Mouse (Mus musculus) MEL (cell line): ENCODE results near the gene Zfp217. TPM values are rescaled to one million over a fixed set of nuclear protein-coding genes. Genes with fewer than 3 reads are reported as not detected.
A peak's percentile ranks its signal among the peaks of the same experiment; 100 is the strongest.

Experiments used
- DNase-seq: peaks from one replicate; pipeline ENCODE4 v3.0.0; 2011; ENCODE audit warnings: low read depth, low spot score
- H3K27ac ChIP-seq: 2 replicates; pipeline ENCODE4 v1.5.1; 2012; ENCODE audit warnings: low read depth, mild to moderate bottlenecking, control low read depth, low read length, moderate library complexity; ENCODE audit not compliant: control insufficient read depth
- H3K27me3 ChIP-seq, 2 experiments: fragments of 150-350 bp in 1 of 2; sonication (generic) in 1 of 2; 2 replicates each; pipeline ENCODE4 v1.6.1; 2012; ENCODE audit warnings: low read length in 2 of 2, mild to moderate bottlenecking in 2 of 2, improper control_type of control experiment in 1 of 2, moderate library complexity in 1 of 2; ENCODE audit not compliant: insufficient read depth in 2 of 2, control insufficient read depth in 1 of 2
- H3K36me3 ChIP-seq, 2 experiments: 2 replicates each; pipeline ENCODE4 v1.6.1; 2012 to 2014; ENCODE audit warnings: low read length in 2 of 2, improper control_type of control experiment in 1 of 2, inconsistent platforms in 1 of 2, mild to moderate bottlenecking in 1 of 2; ENCODE audit not compliant: insufficient read depth in 2 of 2, control insufficient read depth in 1 of 2
- H3K4me1 ChIP-seq, 2 experiments: fragments of 150-350 bp in 1 of 2; sonication (generic) in 1 of 2; 2 replicates each; pipeline ENCODE4 v1.6.1; 2012; ENCODE audit warnings: low read length in 2 of 2, improper control_type of control experiment in 1 of 2, mild to moderate bottlenecking in 1 of 2; ENCODE audit not compliant: insufficient read depth in 2 of 2, control insufficient read depth in 1 of 2
- H3K4me3 ChIP-seq, 2 experiments: fragments of 150-350 bp in 1 of 2; sonication (generic) in 1 of 2; 2 replicates each; pipeline ENCODE4 v1.5.1; 2012; ENCODE audit warnings: low read depth in 2 of 2, low read length in 2 of 2, mild to moderate bottlenecking in 2 of 2, moderate library complexity in 2 of 2, control low read depth in 1 of 2, improper control_type of control experiment in 1 of 2; ENCODE audit not compliant: control insufficient read depth in 1 of 2, insufficient read depth in 1 of 2
- H3K79me2 ChIP-seq: 2 replicates; pipeline ENCODE4 v1.6.1; 2012; ENCODE audit warnings: mild to moderate bottlenecking, low read length, moderate library complexity; ENCODE audit not compliant: control insufficient read depth, poor library complexity, insufficient read depth
- H3K9ac ChIP-seq: 2 replicates; pipeline ENCODE4 v1.6.1; 2012; ENCODE audit warnings: low read depth, mild to moderate bottlenecking, control low read depth, low read length, moderate library complexity; ENCODE audit not compliant: control insufficient read depth, poor library complexity, severe bottlenecking
- H3K9me3 ChIP-seq: fragments of 150-350 bp; sonication (generic); replicated peaks from 2 replicates; pipeline ENCODE4 v1.6.1; 2012; ENCODE audit warnings: mild to moderate bottlenecking, low read length, improper control_type of control experiment, moderate library complexity; ENCODE audit not compliant: insufficient read depth
- CHD1 ChIP-seq: IDR thresholded peaks from 2 replicates; pipeline ENCODE4 v1.6.1; 2012; ENCODE audit warnings: low read depth, mild to moderate bottlenecking, inconsistent platforms, low read length, improper control_type of control experiment
- CTCF ChIP-seq, 3 experiments: IDR thresholded peaks in 2 of 3; conservative IDR thresholded peaks in 1 of 3; 2 replicates each; pipeline ENCODE4 v1.5.1; 2011 to 2012; ENCODE audit warnings: low read length in 3 of 3, low read depth in 2 of 3, mild to moderate bottlenecking in 2 of 3, improper control_type of control experiment in 1 of 3, inconsistent platforms in 1 of 3, mixed read lengths in 1 of 3, moderate library complexity in 1 of 3; ENCODE audit not compliant: control insufficient read depth in 1 of 3, insufficient read depth in 1 of 3, poor library complexity in 1 of 3, severe bottlenecking in 1 of 3
- E2F4 ChIP-seq: IDR thresholded peaks from 2 replicates; pipeline ENCODE4 v1.6.1; 2011; ENCODE audit warnings: low read depth, low read length, improper control_type of control experiment, borderline replicate concordance
- ELF1 ChIP-seq: IDR thresholded peaks from 2 replicates; pipeline ENCODE4 v1.6.1; 2014; ENCODE audit warnings: low read depth, mild to moderate bottlenecking, inconsistent platforms, low read length, improper control_type of control experiment, moderate library complexity
- JUND ChIP-seq: IDR thresholded peaks from 2 replicates; pipeline ENCODE4 v1.6.1; 2011; ENCODE audit warnings: low read depth, mild to moderate bottlenecking, improper control_type of control experiment, low read length
- KAT2A ChIP-seq: conservative IDR thresholded peaks from 2 replicates; pipeline ENCODE4 v1.6.1; 2012; ENCODE audit warnings: low read depth, low read length, improper control_type of control experiment, inconsistent platforms
- MEF2A ChIP-seq: IDR thresholded peaks from 2 replicates; pipeline ENCODE4 v1.6.1; 2014; ENCODE audit warnings: low read depth, mild to moderate bottlenecking, inconsistent platforms, low read length, improper control_type of control experiment; ENCODE audit not compliant: poor library complexity, insufficient replicate concordance, severe bottlenecking; ENCODE audit errors: extremely low read depth
- MYC ChIP-seq: IDR thresholded peaks from 2 replicates; pipeline ENCODE4 v1.6.1; 2011; ENCODE audit warnings: low read depth, mild to moderate bottlenecking, low read length, improper control_type of control experiment, moderate library complexity
- NELFE ChIP-seq: IDR thresholded peaks from 2 replicates; pipeline ENCODE4 v1.6.1; 2011; ENCODE audit warnings: low read depth, low read length, improper control_type of control experiment
- POLR2A ChIP-seq, 2 experiments: IDR thresholded peaks; 2 replicates each; pipeline ENCODE4 v1.6.1; 2011 to 2012; ENCODE audit warnings: low read length in 2 of 2, mild to moderate bottlenecking in 2 of 2, control low read depth in 1 of 2, improper control_type of control experiment in 1 of 2, low read depth in 1 of 2, moderate library complexity in 1 of 2; ENCODE audit not compliant: control insufficient read depth in 1 of 2, insufficient read depth in 1 of 2, poor library complexity in 1 of 2
- RCOR1 ChIP-seq: IDR thresholded peaks from 2 replicates; pipeline ENCODE4 v1.6.1; 2012; ENCODE audit warnings: low read depth, mild to moderate bottlenecking, inconsistent platforms, low read length, improper control_type of control experiment
- SIN3A ChIP-seq: IDR thresholded peaks from 2 replicates; pipeline ENCODE4 v1.6.1; 2012; ENCODE audit warnings: low read length, improper control_type of control experiment, inconsistent platforms
- TAL1 ChIP-seq: IDR thresholded peaks from 2 replicates; pipeline ENCODE4 v1.6.1; 2012; ENCODE audit warnings: mild to moderate bottlenecking, inconsistent platforms, low read length, moderate library complexity, mixed read lengths
- TBP ChIP-seq: IDR thresholded peaks from 2 replicates; pipeline ENCODE4 v1.8.0; 2011; ENCODE audit warnings: low read depth, low read length, improper control_type of control experiment
- TCF12 ChIP-seq: IDR thresholded peaks from 2 replicates; pipeline ENCODE4 v1.6.1; 2014; ENCODE audit warnings: low read depth, mild to moderate bottlenecking, inconsistent platforms, low read length, improper control_type of control experiment, moderate library complexity
- UBTF ChIP-seq: IDR thresholded peaks from 2 replicates; pipeline ENCODE4 v1.6.1; 2012; ENCODE audit warnings: low read depth, mild to moderate bottlenecking, inconsistent platforms, low read length, improper control_type of control experiment, moderate library complexity, borderline replicate concordance; ENCODE audit not compliant: insufficient read depth
- USF2 ChIP-seq, 2 experiments: IDR thresholded peaks; 2 replicates each; pipeline ENCODE4 v1.6.1; 2011 to 2012; ENCODE audit warnings: improper control_type of control experiment in 2 of 2, low read length in 2 of 2, borderline replicate concordance in 1 of 2, inconsistent platforms in 1 of 2, low read depth in 1 of 2, mild to moderate bottlenecking in 1 of 2; ENCODE audit not compliant: insufficient read depth in 1 of 2
- ZC3H11A ChIP-seq: IDR thresholded peaks from 2 replicates; pipeline ENCODE4 v1.6.1; 2012; ENCODE audit warnings: low read depth, mild to moderate bottlenecking, inconsistent platforms, low read length, improper control_type of control experiment
- ZNF384 ChIP-seq: IDR thresholded peaks from 2 replicates; pipeline ENCODE4 v1.6.1; 2012; ENCODE audit warnings: low read depth, mild to moderate bottlenecking, inconsistent platforms, low read length, improper control_type of control experiment
- polyA plus RNA-seq, 2 experiments: library from polyadenylated mRNA; stranded (reverse) in 1 of 2; unstranded in 1 of 2; fragments of >175 nt in 1 of 2; fragments of >200 nt in 1 of 2; gene quantifications; 2 replicates each; pipeline versions ENCODE4 v1.2.1 to v1.2.4; 2012; ENCODE audit warnings: low replicate concordance in 2 of 2, low read depth in 1 of 2; ENCODE audit not compliant: insufficient read length in 2 of 2, insufficient read depth in 1 of 2, missing spikeins in 1 of 2
- total RNA-seq: library from RNA; depleted of rRNA; stranded (reverse); fragments of 300-350 nt; gene quantifications from 2 replicates; pipeline ENCODE4 v1.2.3, GENCODE M21; 2012

Gene Zfp217
- total and polyA plus RNA-seq, 3 experiments = 21.7 to 34.9 (median 25.5) TPM

DNA sequence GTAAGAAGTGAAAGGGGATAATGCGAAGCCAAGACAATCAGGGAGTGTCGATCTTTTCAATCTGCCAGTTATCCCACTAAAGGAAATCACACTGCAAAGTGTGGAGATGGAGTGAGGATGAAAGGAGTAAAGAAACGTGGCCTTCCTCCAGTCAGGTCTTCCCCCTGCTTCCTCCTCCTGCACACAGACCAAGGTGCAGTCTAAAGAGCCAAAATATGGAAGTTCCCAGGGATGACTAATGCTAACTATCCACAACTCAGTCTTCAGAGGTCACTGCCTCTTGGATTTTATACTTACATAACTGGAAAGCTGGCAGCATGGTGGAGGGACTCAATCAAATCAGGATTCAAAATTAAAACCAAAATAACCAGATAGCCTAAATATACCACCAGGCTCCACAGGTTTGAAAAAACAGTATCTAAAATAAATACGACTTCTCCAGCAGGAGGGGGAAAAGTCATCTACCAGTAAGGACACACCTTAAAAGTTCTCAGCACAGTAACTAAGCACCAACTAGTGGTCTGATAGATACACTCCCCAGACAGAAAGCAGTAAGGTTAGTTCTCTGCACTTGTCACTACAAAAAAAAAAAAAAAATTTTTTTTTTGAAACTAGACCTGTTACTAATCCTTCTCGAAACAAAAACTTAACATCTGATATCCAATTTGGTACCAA is 18.5 kb downstream of the Zfp217 start:
- Histone ChIP-seq H3K27me3 (no peaks in the 10 kb centered on the region), H3K9ac (peak overlapping the region; percentile 76), H3K79me2 (peaks cover 52% of the 10 kb centered on the region), H3K9me3 (no peaks in the 10 kb centered on the region), H3K27ac (peak overlapping the region; percentile 96), H3K36me3 (peaks cover 2 to 50% of the 10 kb centered on the region in 2 experiments; a peak in 2 of 4 replicates), H3K4me3 (peak overlapping the region; percentile 74 to 84), H3K4me1 (peaks cover 26 to 33% of the 10 kb centered on the region in 2 experiments)
- no peak for TF ChIP-seq TCF12
- TF ChIP-seq UBTF = no peak
- TF ChIP-seq CHD1 = no peak
- TF ChIP-seq POLR2A (IDR thresholded peaks at IDR 0.05; ENCODE audit: control insufficient read depth in 1 of 2, insufficient read depth in 1 of 2, low read depth in 1 of 2, low read length in 2 of 2, poor library complexity in 1 of 2) = no peak
- 0 out of 2 replicates have a peak, but pooled peaks have one; percentile 20 for TF ChIP-seq MEF2A
- peak; percentile 55; the same call in 1 of the 2 replicates for TF ChIP-seq SIN3A
- no peak for TF ChIP-seq KAT2A
- peak; percentile 30; the same call in 1 of the 2 replicates for TF ChIP-seq RCOR1
- no peak for TF ChIP-seq JUND
- peak in 1 of 3 experiments; percentile 13; a peak in 1 of 6 replicates for TF ChIP-seq CTCF (IDR thresholded peaks at IDR 0.05 in 2 of 3, conservative IDR thresholded peaks at IDR 0.05 in 1 of 3; ENCODE audit: control insufficient read depth in 1 of 3, insufficient read depth in 1 of 3, low read depth in 2 of 3, low read length in 3 of 3, poor library complexity in 1 of 3, severe bottlenecking in 1 of 3)
- no peak for TF ChIP-seq TBP
- TF ChIP-seq ZC3H11A = no peak
- peak; percentile 80 for TF ChIP-seq ZNF384
- 0 out of 2 replicates have a peak, but pooled peaks have one; percentile 9 for TF ChIP-seq MYC
- no peak for TF ChIP-seq USF2 (IDR thresholded peaks at IDR 0.05; ENCODE audit: borderline replicate concordance in 1 of 2, insufficient read depth in 1 of 2, low read depth in 1 of 2, low read length in 2 of 2)
- TF ChIP-seq NELFE = no peak
- no peak for TF ChIP-seq E2F4
- no peak for TF ChIP-seq ELF1
- TF ChIP-seq TAL1 = no peak
- peak; percentile 76 for DNase-seq
